In the genomic region with DNA sequence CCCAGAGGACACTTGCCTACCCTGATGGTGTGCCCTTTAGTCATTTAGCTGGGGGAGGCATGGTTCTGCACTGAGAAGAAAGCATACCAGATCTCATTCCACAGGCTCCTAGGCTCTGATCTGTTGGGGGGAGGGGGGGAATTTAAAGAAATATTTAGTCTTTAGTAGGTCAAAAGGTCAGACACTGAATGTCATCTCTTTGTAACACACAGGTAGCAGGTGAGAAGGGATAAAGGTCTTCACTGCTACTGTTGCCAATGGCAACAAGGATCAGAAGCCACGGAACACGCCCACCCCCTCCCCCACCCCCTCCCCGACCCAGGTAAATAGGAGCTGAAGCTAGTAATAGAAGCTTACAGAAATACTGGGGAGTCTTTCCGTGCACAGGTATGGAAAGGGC, we compare ENCODE assay signal across 12 mouse cellular contexts. TPM values are rescaled to one million over a fixed set of nuclear protein-coding genes. Genes with fewer than 3 reads are reported as not detected.
A peak's percentile ranks its signal among the peaks of the same experiment; 100 is the strongest.
DNase-seq lines count a peak whose midpoint lies in the region; ATAC-seq lines count a peak whose summit lies in the region.
"Had no signal": no experiment of that assay in that cellular context is flagged by ENCODE, and none has a peak within 500 bp of the region (broad histone marks: within the 10 kb centered on the region; RNA-seq: fewer than 3 reads in every experiment).

No protein-coding gene starts in this region.

- no peaks in the 10 kb centered on the region for H3K9me3 ChIP-seq in kidney, embryonic 16.5 days (ENCODE audit: low read length)
- H3K9me3 ChIP-seq in embryonic facial prominence, embryonic 10.5 days, result no peaks in the 10 kb centered on the region
- no peaks in the 10 kb centered on the region for H3K9me3 ChIP-seq in hindbrain, embryonic 16.5 days (ENCODE audit: control insufficient read depth, low read length)
- H3K9me3 ChIP-seq in midbrain, embryonic 15.5 days, result no peaks in the 10 kb centered on the region

- DNase-seq in kidney, postnatal 14 days, result no peak
- DNase-seq in embryonic facial prominence, embryonic 10.5 days (ENCODE audit: low spot score), result no peak
- DNase-seq in thymus, adult 18-20 months, result no peak
- DNase-seq in urinary bladder, postnatal 10 days (ENCODE audit: low spot score), result no peak
- DNase-seq in layer of hippocampus, postnatal 10 days (ENCODE audit: low spot score in 2 of 2), result no peak
- DNase-seq: adrenal gland, adult 2 months; gastrocnemius, adult 2 months; kidney, adult 11 months had no signal

- ATAC-seq in kidney, embryonic 16.5 days (ENCODE audit: low FRiP score, low TSS enrichment), result no peak
- ATAC-seq in hindbrain, embryonic 16.5 days, result no peak
- ATAC-seq in midbrain, embryonic 15.5 days (replicated peaks), result no peak
- ATAC-seq: CD4-positive, CD25-positive, alpha-beta regulatory T cell, adult 4 months had no signal

- peaks cover 40% of the 10 kb centered on the region for H3K4me1 ChIP-seq in kidney, embryonic 16.5 days (ENCODE audit: insufficient read depth, low read length)
- peaks cover 83% of the 10 kb centered on the region for H3K4me1 ChIP-seq in embryonic facial prominence, embryonic 10.5 days
- peaks cover 5% of the 10 kb centered on the region for H3K4me1 ChIP-seq in hindbrain, embryonic 16.5 days (ENCODE audit: control insufficient read depth, insufficient read depth, low read depth, low read length)
- H3K4me1 ChIP-seq in midbrain, embryonic 15.5 days, result peaks cover 15% of the 10 kb centered on the region

- H3K27me3 ChIP-seq in kidney, embryonic 16.5 days (ENCODE audit: insufficient read depth, low read length), result no peaks in the 10 kb centered on the region
- peaks cover 67% of the 10 kb centered on the region for H3K27me3 ChIP-seq in embryonic facial prominence, embryonic 10.5 days (replicated peaks; ENCODE audit: low read depth, poor library complexity, severe bottlenecking)
- no peaks in the 10 kb centered on the region; the same call in 1 of the 2 replicates for H3K27me3 ChIP-seq in hindbrain, embryonic 16.5 days (replicated peaks; ENCODE audit: control insufficient read depth, insufficient read depth, low read length)
- peaks cover 8% of the 10 kb centered on the region for H3K27me3 ChIP-seq in midbrain, embryonic 15.5 days (replicated peaks)

- H3K27ac ChIP-seq in kidney, embryonic 16.5 days (ENCODE audit: low read length), result no peak overlapping the region
- H3K27ac ChIP-seq in embryonic facial prominence, embryonic 10.5 days (replicated peaks), result no peak overlapping the region
- no peak overlapping the region for H3K27ac ChIP-seq in hindbrain, embryonic 16.5 days (ENCODE audit: low read depth, low read length)
- H3K27ac ChIP-seq in midbrain, embryonic 15.5 days, result no peak overlapping the region

- no peak overlapping the region for H3K9ac ChIP-seq in kidney, embryonic 16.5 days (replicated peaks; ENCODE audit: low read length)
- H3K9ac ChIP-seq in hindbrain, embryonic 16.5 days (ENCODE audit: low read depth, low read length), result no peak overlapping the region
- H3K9ac ChIP-seq in midbrain, embryonic 15.5 days, result no peak overlapping the region

- peak overlapping the region; percentile 70; the same call in 1 of the 2 replicates for H3K4me2 ChIP-seq in kidney, embryonic 16.5 days (replicated peaks; ENCODE audit: low read depth, low read length)
- peak overlapping the region; percentile 11; the same call in 1 of the 2 replicates for H3K4me2 ChIP-seq in hindbrain, embryonic 16.5 days (ENCODE audit: low read length)
- peak overlapping the region; percentile 83; the same call in 1 of the 2 replicates for H3K4me2 ChIP-seq in midbrain, embryonic 15.5 days

- 13% methylated on average over 4 of the region's 4 CpGs for WGBS in kidney, embryonic 16.5 days
- 12% methylated on average over 4 of the region's 4 CpGs for WGBS in embryonic facial prominence, embryonic 10.5 days
- WGBS in hindbrain, embryonic 16.5 days, result 17% methylated on average over 4 of the region's 4 CpGs
- 17% methylated on average over 4 of the region's 4 CpGs for WGBS in midbrain, embryonic 15.5 days

- no peak overlapping the region for H3K4me3 ChIP-seq in kidney, embryonic 16.5 days (ENCODE audit: low read length)
- peak overlapping the region; percentile 73 for H3K4me3 ChIP-seq in embryonic facial prominence, embryonic 10.5 days
- no peak overlapping the region for H3K4me3 ChIP-seq in hindbrain, embryonic 16.5 days (ENCODE audit: low read length)
- no peak overlapping the region for H3K4me3 ChIP-seq in midbrain, embryonic 15.5 days

- no peaks in the 10 kb centered on the region; the same call in 1 of the 2 replicates for H3K36me3 ChIP-seq in kidney, embryonic 16.5 days (ENCODE audit: insufficient read depth, low read length)
- 0 out of 2 replicates have a peak, but pooled peaks cover 6% of the 10 kb centered on the region for H3K36me3 ChIP-seq in embryonic facial prominence, embryonic 10.5 days (replicated peaks)
- H3K36me3 ChIP-seq in hindbrain, embryonic 16.5 days (ENCODE audit: control insufficient read depth, insufficient read depth, low read length), result no peaks in the 10 kb centered on the region
- H3K36me3 ChIP-seq in midbrain, embryonic 15.5 days (replicated peaks), result no peaks in the 10 kb centered on the region

RNA-seq across cellular contexts. Expression of gene Rbp1, which starts 0.9 kb away (rescaled TPM):
- polyA plus RNA-seq in kidney, embryonic 16.5 days (2015; fragmentation: Nextera tagmentation; extraction: Ambion mirVana), result 104 and 106 TPM in 2 replicates
- 54.4 and 63.0 TPM in 2 replicates for polyA plus RNA-seq in embryonic facial prominence, embryonic 10.5 days (2016; fragmentation: Nextera tagmentation; extraction: Ambion mirVana)
- 38.1 and 44.8 TPM in 2 replicates for polyA plus RNA-seq in hindbrain, embryonic 16.5 days (2015; fragmentation: Nextera tagmentation; extraction: Ambion mirVana)
- polyA plus RNA-seq in midbrain, embryonic 15.5 days (2015; fragmentation: Nextera tagmentation; extraction: Ambion mirVana), result 25.5 and 30.7 TPM in 2 replicates
- 1 to 10 TPM; 7.4 to 7.8 TPM for total RNA-seq in layer of hippocampus, postnatal 10 days (2021)

Comparison
In these comparisons a context has a peak if more than half of its experiments do, and no peak if none do; other contexts are left out.
1. H3K4me2 ChIP-seq: peak in every context shown above with its lines; median percentile 83 in midbrain, embryonic 15.5 days; 70 in kidney, embryonic 16.5 days; 11 in hindbrain, embryonic 16.5 days.